Mouse (Mus musculus) Patski (cell line): ENCODE results near the gene Cpvl. TPM values are rescaled to one million over a fixed set of nuclear protein-coding genes. Genes with fewer than 3 reads are reported as not detected.

Experiments
- ATAC-seq: fragments of 100-300 bp; one replicate; pipeline ENCODE4 v1.8.0; 2021
- CTCF ChIA-PET: fragments of 350-600 bp; sonication (Branson Sonifier 250); formaldehyde crosslinking; loops from one replicate; lab custom pipeline; 2022; ENCODE audit warnings: inconsistent platforms; lab: Charles Lee
- POLR2A ChIA-PET: fragments of 350-600 bp; sonication (Branson Sonifier 250); formaldehyde crosslinking; loops from one replicate; lab custom pipeline; 2022; ENCODE audit warnings: antibody characterized with exemption, inconsistent platforms; lab: Charles Lee
- DNase-seq: peaks from one replicate; pipeline ENCODE4 v3.0.0-alpha.2; 2011; ENCODE audit warnings: low read depth, low spot score
- H3K27me3 ChIP-seq: fragments of 371-371 bp; one replicate; pipeline ENCODE4 v1.5.1; 2021
- CTCF ChIP-seq: fragments of 100-300 bp; IDR thresholded peaks from one replicate; pipeline ENCODE4 v1.5.1; 2021
- in situ Hi-C: fragments of 300-500 bp; cut with MboI; formaldehyde crosslinking; loops from 3 replicates; pipeline ENCODE4 v1.11.1; 2018; ENCODE audit warnings: low pct_unique_long_range_greater_than_20kb, mixed read lengths
- polyA plus RNA-seq: library from polyadenylated mRNA; unstranded; gene quantifications from one replicate; pipeline ENCODE4 v1.2.3, GENCODE M21; 2021

Gene Cpvl
- polyA plus RNA-seq, 1 experiment from 2014 or later, result 0.06 TPM

- CTCF ChIA-PET, result interaction anchor here (1.6 kb wide), 1 partner anchor 9 kb away, joined by 3 read pairs; no protein-coding TSS in a partner anchor
- no peaks in the 10 kb centered on the region for H3K27me3 ChIP-seq
- ATAC-seq (no peak), DNase-seq (no peak)
- no peak for TF ChIP-seq CTCF
- POLR2A ChIA-PET, result no interaction called here
- in situ Hi-C loops, result no loop called here
These were observed 124.9 kb downstream of the Cpvl start for GRCm38 (mm10) chr6:53853546-53853945.

GRCm38 (mm10) chr6:53844626-53845025 lies 133.8 kb downstream of the Cpvl start:
- CTCF ChIA-PET, result interaction anchor here (1.0 kb wide), 1 partner anchor 9 kb away, joined by 3 read pairs; no protein-coding TSS in a partner anchor
- H3K27me3 ChIP-seq, result peaks cover 37% of the 10 kb centered on the region
- POLR2A ChIA-PET, result no interaction called here
- no peak for TF ChIP-seq CTCF
- DNase-seq (no peak), ATAC-seq (no peak)
- in situ Hi-C loops, result no loop called here

GRCm38 (mm10) chr6:53825213-53825612 lies 153.3 kb downstream of the Cpvl start:
- no peak for ATAC-seq
- ChIA-PET CTCF (no interaction called here), POLR2A (no interaction called here)
- H3K27me3 ChIP-seq, result peaks cover 37% of the 10 kb centered on the region
- DNase-seq, result no peak
- in situ Hi-C loops, result no loop called here
- TF ChIP-seq CTCF, result no peak

Other genes with a start within 250 kb of the Cpvl start
- gene Tril, start 157.8 kb downstream of the Cpvl start, polyA plus RNA-seq, result 0.04 TPM
- gene Chn2, start 60.9 kb upstream of the Cpvl start, polyA plus RNA-seq, result 15.7 TPM